Mouse (Mus musculus): ENCODE measurements around the gene Slc25a29.

DNA sequence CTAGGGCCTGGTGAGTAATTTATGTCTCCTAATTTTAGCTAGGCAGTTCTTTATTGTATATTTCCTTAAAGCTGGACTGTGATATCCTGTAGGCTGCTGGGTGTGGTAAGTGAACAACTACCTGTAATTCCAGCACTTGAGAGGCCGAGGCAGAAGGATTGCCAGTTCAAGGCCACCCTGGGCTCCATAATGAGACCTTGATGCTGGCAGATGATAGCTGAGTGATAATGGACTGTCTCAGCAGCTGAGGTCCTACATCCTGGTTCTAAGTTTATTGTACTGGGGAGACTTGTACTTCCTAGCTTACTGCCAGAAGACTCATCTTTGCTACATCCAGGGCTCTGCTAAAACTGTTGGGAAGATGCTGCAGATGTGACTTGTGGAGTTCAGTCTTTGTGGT lies 25.9 kb downstream of the Slc25a29 start:
- TF ChIP-seq MYOG (IDR thresholded peaks at IDR 0.05; ENCODE audit: control insufficient read depth, extremely low read depth, insufficient read length) (no peak), CTCF (IDR thresholded peaks at IDR 0.05; ENCODE audit: control insufficient read depth, insufficient read depth, insufficient read length) (no peak), USF1 (IDR thresholded peaks at IDR 0.05; ENCODE audit: low read depth) (no peak), MAX (IDR thresholded peaks at IDR 0.05) (no peak), FOSL1 (IDR thresholded peaks at IDR 0.05; ENCODE audit: insufficient read depth, low read length, poor library complexity, severe bottlenecking) (no peak), CEBPB (IDR thresholded peaks at IDR 0.05; ENCODE audit: low read depth) (no peak), MYOD1 (IDR thresholded peaks at IDR 0.05; ENCODE audit: control insufficient read depth, insufficient read length, low read depth) (no peak)
